In genomic region chr17:22417510-22417909, GRCm38 (mm10) we compare ENCODE assay signal across 8 mouse cellular contexts. TPM values are rescaled to one million over a fixed set of nuclear protein-coding genes. Genes with fewer than 3 reads are reported as not detected.
DNase-seq lines count a peak whose midpoint lies in the region; ATAC-seq and TF ChIP-seq lines count a peak whose summit lies in the region.

No protein-coding gene starts in this region.

- no peak overlapping the region for H3K4me2 ChIP-seq in kidney, postnatal 0 days (ENCODE audit: low read length)

- no peaks in the 10 kb centered on the region for H3K27me3 ChIP-seq in heart, embryonic 10.5 days (ENCODE audit: insufficient read depth, poor library complexity, severe bottlenecking)
- H3K27me3 ChIP-seq in kidney, postnatal 0 days (ENCODE audit: insufficient read depth, low read length), result no peaks in the 10 kb centered on the region

- no peak overlapping the region for H3K4me3 ChIP-seq in heart, embryonic 10.5 days
- H3K4me3 ChIP-seq in kidney, postnatal 0 days (replicated peaks; ENCODE audit: low read depth, low read length), result no peak overlapping the region

- 0% methylated on average over 3 of the region's 3 CpGs for WGBS in heart, embryonic 10.5 days
- 2% methylated on average over 3 of the region's 3 CpGs for WGBS in kidney, postnatal 0 days

- peak; percentile 84 for TF ChIP-seq CTCF in kidney, postnatal 0 days (IDR thresholded peaks at IDR 0.05; ENCODE audit: low read depth)

- no peaks in the 10 kb centered on the region for H3K4me1 ChIP-seq in heart, embryonic 10.5 days
- H3K4me1 ChIP-seq in kidney, postnatal 0 days (replicated peaks; ENCODE audit: insufficient read depth, low read length), result no peaks in the 10 kb centered on the region

- no peaks in the 10 kb centered on the region for H3K9me3 ChIP-seq in heart, embryonic 10.5 days
- no peaks in the 10 kb centered on the region for H3K9me3 ChIP-seq in kidney, postnatal 0 days (replicated peaks; ENCODE audit: low read length)

- no peaks in the 10 kb centered on the region for H3K36me3 ChIP-seq in heart, embryonic 10.5 days
- H3K36me3 ChIP-seq in kidney, postnatal 0 days (ENCODE audit: insufficient read depth, low read length), result no peaks in the 10 kb centered on the region

- H3K9ac ChIP-seq in kidney, postnatal 0 days (ENCODE audit: low read depth, low read length), result no peak overlapping the region

- no peak overlapping the region for H3K27ac ChIP-seq in heart, embryonic 10.5 days
- H3K27ac ChIP-seq in kidney, postnatal 0 days, result no peak overlapping the region

- ATAC-seq in kidney, postnatal 0 days (replicated peaks; ENCODE audit: low FRiP score, low read depth), result peak; percentile 68; the same call in 1 of the 2 replicates

- peak; percentile 50 to 68 for DNase-seq in CD8-positive naive resting alpha-beta T cell, adult 2 months (ENCODE audit: low read depth in 2 of 2, low spot score in 2 of 2)
- DNase-seq in adrenal gland, adult (ENCODE audit: inconsistent age in 2 of 2, low spot score in 1 of 2), result peak; percentile 44 to 84
- peak; percentile 72 for DNase-seq in embryo, embryonic 11 days
- peak; percentile 78 for DNase-seq in heart, embryonic 10.5 days (ENCODE audit: low spot score)
- DNase-seq in kidney, postnatal 0 days (ENCODE audit: low spot score), result peak; percentile 67
- peak; percentile 54 to 66 for DNase-seq in lung, adult 18-20 months
- DNase-seq in ovary, postnatal 14 days (ENCODE audit: low spot score), result peak; percentile 53
- peak; percentile 85 for DNase-seq in thymus, postnatal 4 days

RNA-seq across cellular contexts. Expression of gene Zfp946, which starts 6.5 kb away (rescaled TPM):
- polyA plus RNA-seq in heart, embryonic 10.5 days (2016; fragmentation: Nextera tagmentation; extraction: Ambion mirVana), result 13.0 and 13.1 TPM in 2 replicates
- 11.6 and 11.8 TPM in 2 replicates for polyA plus RNA-seq in kidney, postnatal 0 days (2015; fragmentation: Nextera tagmentation; extraction: Ambion mirVana)

RNA-seq across cellular contexts. Expression of gene Zfp758, which starts 56.3 kb away (rescaled TPM):
- polyA plus RNA-seq in heart, embryonic 10.5 days (2016; fragmentation: Nextera tagmentation; extraction: Ambion mirVana), result 5.8 and 6.6 TPM in 2 replicates
- polyA plus RNA-seq in kidney, postnatal 0 days (2015; fragmentation: Nextera tagmentation; extraction: Ambion mirVana), result 7.7 and 9.1 TPM in 2 replicates

RNA-seq across cellular contexts. Expression of gene Zfp944, which starts 56.3 kb away (rescaled TPM):
- 8.8 and 10.2 TPM in 2 replicates for polyA plus RNA-seq in heart, embryonic 10.5 days (2016; fragmentation: Nextera tagmentation; extraction: Ambion mirVana)
- polyA plus RNA-seq in kidney, postnatal 0 days (2015; fragmentation: Nextera tagmentation; extraction: Ambion mirVana), result 12.4 and 13.0 TPM in 2 replicates
